Mouse (Mus musculus) MEL (cell line): Measurements from ENCODE around the gene Calm3. TPM values are rescaled to one million over a fixed set of nuclear protein-coding genes. Genes with fewer than 3 reads are reported as not detected.
A peak's percentile ranks its signal among the peaks of the same experiment; 100 is the strongest.

ENCODE experiments used
- DNase-seq: peaks from one replicate; pipeline ENCODE4 v3.0.0; 2011; ENCODE audit warnings: low read depth, low spot score
- H3K27ac ChIP-seq: 2 replicates; pipeline ENCODE4 v1.5.1; 2012; ENCODE audit warnings: low read depth, mild to moderate bottlenecking, control low read depth, low read length, moderate library complexity; ENCODE audit not compliant: control insufficient read depth
- H3K27me3 ChIP-seq, 2 experiments: fragments of 150-350 bp in 1 of 2; sonication (generic) in 1 of 2; 2 replicates each; pipeline ENCODE4 v1.6.1; 2012; ENCODE audit warnings: low read length in 2 of 2, mild to moderate bottlenecking in 2 of 2, improper control_type of control experiment in 1 of 2, moderate library complexity in 1 of 2; ENCODE audit not compliant: insufficient read depth in 2 of 2, control insufficient read depth in 1 of 2
- H3K36me3 ChIP-seq, 2 experiments: 2 replicates each; pipeline ENCODE4 v1.6.1; 2012 to 2014; ENCODE audit warnings: low read length in 2 of 2, improper control_type of control experiment in 1 of 2, inconsistent platforms in 1 of 2, mild to moderate bottlenecking in 1 of 2; ENCODE audit not compliant: insufficient read depth in 2 of 2, control insufficient read depth in 1 of 2
- H3K4me1 ChIP-seq, 2 experiments: fragments of 150-350 bp in 1 of 2; sonication (generic) in 1 of 2; 2 replicates each; pipeline ENCODE4 v1.6.1; 2012; ENCODE audit warnings: low read length in 2 of 2, improper control_type of control experiment in 1 of 2, mild to moderate bottlenecking in 1 of 2; ENCODE audit not compliant: insufficient read depth in 2 of 2, control insufficient read depth in 1 of 2
- H3K4me3 ChIP-seq, 2 experiments: fragments of 150-350 bp in 1 of 2; sonication (generic) in 1 of 2; 2 replicates each; pipeline ENCODE4 v1.5.1; 2012; ENCODE audit warnings: low read depth in 2 of 2, low read length in 2 of 2, mild to moderate bottlenecking in 2 of 2, moderate library complexity in 2 of 2, control low read depth in 1 of 2, improper control_type of control experiment in 1 of 2; ENCODE audit not compliant: control insufficient read depth in 1 of 2, insufficient read depth in 1 of 2
- H3K79me2 ChIP-seq: 2 replicates; pipeline ENCODE4 v1.6.1; 2012; ENCODE audit warnings: mild to moderate bottlenecking, low read length, moderate library complexity; ENCODE audit not compliant: control insufficient read depth, poor library complexity, insufficient read depth
- H3K9ac ChIP-seq: 2 replicates; pipeline ENCODE4 v1.6.1; 2012; ENCODE audit warnings: low read depth, mild to moderate bottlenecking, control low read depth, low read length, moderate library complexity; ENCODE audit not compliant: control insufficient read depth, poor library complexity, severe bottlenecking
- H3K9me3 ChIP-seq: fragments of 150-350 bp; sonication (generic); replicated peaks from 2 replicates; pipeline ENCODE4 v1.6.1; 2012; ENCODE audit warnings: mild to moderate bottlenecking, low read length, improper control_type of control experiment, moderate library complexity; ENCODE audit not compliant: insufficient read depth
- BHLHE40 ChIP-seq: IDR thresholded peaks from 2 replicates; pipeline ENCODE4 v1.6.1; 2012; ENCODE audit warnings: low read depth, mild to moderate bottlenecking, inconsistent platforms, low read length, improper control_type of control experiment, borderline replicate concordance
- CTCF ChIP-seq, 3 experiments: IDR thresholded peaks in 2 of 3; conservative IDR thresholded peaks in 1 of 3; 2 replicates each; pipeline ENCODE4 v1.5.1; 2011 to 2012; ENCODE audit warnings: low read length in 3 of 3, low read depth in 2 of 3, mild to moderate bottlenecking in 2 of 3, improper control_type of control experiment in 1 of 3, inconsistent platforms in 1 of 3, mixed read lengths in 1 of 3, moderate library complexity in 1 of 3; ENCODE audit not compliant: control insufficient read depth in 1 of 3, insufficient read depth in 1 of 3, poor library complexity in 1 of 3, severe bottlenecking in 1 of 3
- E2F4 ChIP-seq: IDR thresholded peaks from 2 replicates; pipeline ENCODE4 v1.6.1; 2011; ENCODE audit warnings: low read depth, low read length, improper control_type of control experiment, borderline replicate concordance
- EP300 ChIP-seq, 2 experiments: IDR thresholded peaks; 2 replicates each; pipeline ENCODE4 v1.6.1; 2011; ENCODE audit warnings: improper control_type of control experiment in 2 of 2, low read length in 2 of 2, low read depth in 1 of 2, mild to moderate bottlenecking in 1 of 2
- GABPA ChIP-seq: IDR thresholded peaks from 2 replicates; pipeline ENCODE4 v1.6.1; 2012; ENCODE audit warnings: low read depth, mild to moderate bottlenecking, inconsistent platforms, low read length, improper control_type of control experiment, moderate library complexity
- GATA1 ChIP-seq: IDR thresholded peaks from 2 replicates; pipeline ENCODE4 v1.6.1; 2011; ENCODE audit warnings: low read depth, low read length, improper control_type of control experiment
- HCFC1 ChIP-seq: IDR thresholded peaks from 2 replicates; pipeline ENCODE4 v1.6.1; 2012; ENCODE audit warnings: low read depth, mild to moderate bottlenecking, inconsistent platforms, low read length, improper control_type of control experiment, moderate library complexity
- JUND ChIP-seq: IDR thresholded peaks from 2 replicates; pipeline ENCODE4 v1.6.1; 2011; ENCODE audit warnings: low read depth, mild to moderate bottlenecking, improper control_type of control experiment, low read length
- KAT2A ChIP-seq: conservative IDR thresholded peaks from 2 replicates; pipeline ENCODE4 v1.6.1; 2012; ENCODE audit warnings: low read depth, low read length, improper control_type of control experiment, inconsistent platforms
- MAFK ChIP-seq: IDR thresholded peaks from 2 replicates; pipeline ENCODE4 v1.6.1; 2011; ENCODE audit warnings: low read depth, mild to moderate bottlenecking, low read length, improper control_type of control experiment, borderline replicate concordance
- MAX ChIP-seq: IDR thresholded peaks from 2 replicates; pipeline ENCODE4 v1.6.1; 2011; ENCODE audit warnings: low read length, improper control_type of control experiment
- MAZ ChIP-seq: IDR thresholded peaks from 2 replicates; pipeline ENCODE4 v1.6.1; 2012; ENCODE audit warnings: low read depth, mild to moderate bottlenecking, inconsistent platforms, low read length, improper control_type of control experiment
- MEF2A ChIP-seq: IDR thresholded peaks from 2 replicates; pipeline ENCODE4 v1.6.1; 2014; ENCODE audit warnings: low read depth, mild to moderate bottlenecking, inconsistent platforms, low read length, improper control_type of control experiment; ENCODE audit not compliant: poor library complexity, insufficient replicate concordance, severe bottlenecking; ENCODE audit errors: extremely low read depth
- MXI1 ChIP-seq: IDR thresholded peaks from 2 replicates; pipeline ENCODE4 v1.6.1; 2011; ENCODE audit warnings: mild to moderate bottlenecking, low read depth, low read length, improper control_type of control experiment
- NELFE ChIP-seq: IDR thresholded peaks from 2 replicates; pipeline ENCODE4 v1.6.1; 2011; ENCODE audit warnings: low read depth, low read length, improper control_type of control experiment
- POLR2A ChIP-seq, 2 experiments: IDR thresholded peaks; 2 replicates each; pipeline ENCODE4 v1.6.1; 2011 to 2012; ENCODE audit warnings: low read length in 2 of 2, mild to moderate bottlenecking in 2 of 2, control low read depth in 1 of 2, improper control_type of control experiment in 1 of 2, low read depth in 1 of 2, moderate library complexity in 1 of 2; ENCODE audit not compliant: control insufficient read depth in 1 of 2, insufficient read depth in 1 of 2, poor library complexity in 1 of 2
- POLR2AphosphoS2 ChIP-seq: IDR thresholded peaks from 2 replicates; pipeline ENCODE4 v1.6.1; 2011; ENCODE audit warnings: low read length, improper control_type of control experiment
- RAD21 ChIP-seq: IDR thresholded peaks from 2 replicates; pipeline ENCODE4 v1.6.1; 2011; ENCODE audit warnings: mild to moderate bottlenecking, low read depth, low read length, improper control_type of control experiment
- RCOR1 ChIP-seq: IDR thresholded peaks from 2 replicates; pipeline ENCODE4 v1.6.1; 2012; ENCODE audit warnings: low read depth, mild to moderate bottlenecking, inconsistent platforms, low read length, improper control_type of control experiment
- SIN3A ChIP-seq: IDR thresholded peaks from 2 replicates; pipeline ENCODE4 v1.6.1; 2012; ENCODE audit warnings: low read length, improper control_type of control experiment, inconsistent platforms
- TBP ChIP-seq: IDR thresholded peaks from 2 replicates; pipeline ENCODE4 v1.8.0; 2011; ENCODE audit warnings: low read depth, low read length, improper control_type of control experiment
- TCF12 ChIP-seq: IDR thresholded peaks from 2 replicates; pipeline ENCODE4 v1.6.1; 2014; ENCODE audit warnings: low read depth, mild to moderate bottlenecking, inconsistent platforms, low read length, improper control_type of control experiment, moderate library complexity
- USF1 ChIP-seq: IDR thresholded peaks from 2 replicates; pipeline ENCODE4 v1.6.1; 2014; ENCODE audit warnings: low read depth, mild to moderate bottlenecking, inconsistent platforms, low read length, improper control_type of control experiment, moderate library complexity
- USF2 ChIP-seq, 2 experiments: IDR thresholded peaks; 2 replicates each; pipeline ENCODE4 v1.6.1; 2011 to 2012; ENCODE audit warnings: improper control_type of control experiment in 2 of 2, low read length in 2 of 2, borderline replicate concordance in 1 of 2, inconsistent platforms in 1 of 2, low read depth in 1 of 2, mild to moderate bottlenecking in 1 of 2; ENCODE audit not compliant: insufficient read depth in 1 of 2
- ZC3H11A ChIP-seq: IDR thresholded peaks from 2 replicates; pipeline ENCODE4 v1.6.1; 2012; ENCODE audit warnings: low read depth, mild to moderate bottlenecking, inconsistent platforms, low read length, improper control_type of control experiment
- ZKSCAN1 ChIP-seq: IDR thresholded peaks from 2 replicates; pipeline ENCODE4 v1.6.1; 2012; ENCODE audit warnings: low read depth, mild to moderate bottlenecking, inconsistent platforms, low read length, improper control_type of control experiment, moderate library complexity
- ZMIZ1 ChIP-seq: IDR thresholded peaks from 2 replicates; pipeline ENCODE4 v1.6.1; 2012; ENCODE audit warnings: low read depth, mild to moderate bottlenecking, inconsistent platforms, low read length, improper control_type of control experiment, moderate library complexity
- ZNF384 ChIP-seq: IDR thresholded peaks from 2 replicates; pipeline ENCODE4 v1.6.1; 2012; ENCODE audit warnings: low read depth, mild to moderate bottlenecking, inconsistent platforms, low read length, improper control_type of control experiment
- polyA plus RNA-seq, 2 experiments: library from polyadenylated mRNA; stranded (reverse) in 1 of 2; unstranded in 1 of 2; fragments of >175 nt in 1 of 2; fragments of >200 nt in 1 of 2; gene quantifications; 2 replicates each; pipeline versions ENCODE4 v1.2.1 to v1.2.4; 2012; ENCODE audit warnings: low replicate concordance in 2 of 2, low read depth in 1 of 2; ENCODE audit not compliant: insufficient read length in 2 of 2, insufficient read depth in 1 of 2, missing spikeins in 1 of 2
- total RNA-seq: library from RNA; depleted of rRNA; stranded (reverse); fragments of 300-350 nt; gene quantifications from 2 replicates; pipeline ENCODE4 v1.2.3, GENCODE M21; 2012

Gene Calm3
- total and polyA plus RNA-seq, 3 experiments = 482 to 1,030 (median 515) TPM

DNA sequence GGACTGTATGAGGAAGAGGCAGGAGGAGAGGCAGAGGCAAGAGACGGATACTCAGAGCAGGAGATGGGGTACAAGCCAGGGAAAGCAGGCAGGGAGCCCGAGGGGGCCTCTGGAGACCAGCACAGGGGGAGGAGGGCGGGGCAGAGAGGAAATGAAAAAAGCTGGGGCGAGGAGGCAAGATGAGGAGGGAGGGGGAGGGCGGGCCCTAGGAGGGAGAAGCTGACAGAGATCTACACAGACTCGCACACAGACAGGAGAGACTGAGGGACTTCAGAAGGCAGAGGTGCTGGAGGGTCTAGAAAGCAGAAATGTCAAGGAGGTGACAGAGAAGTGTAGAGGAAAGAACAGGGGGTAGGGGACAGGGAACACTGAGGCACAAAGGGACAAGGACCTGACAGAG is 17.6 kb downstream of the Calm3 start, which contains the start of gene Ptgir:
TSS of gene Ptgir (plus strand) at position 210 of the 400 bp plus-strand sequence.
- TF ChIP-seq SIN3A (peak; percentile 56; the same call in 1 of the 2 replicates), MAZ (peak; percentile 88), JUND (no peak), HCFC1 (peak; percentile 37; the same call in 1 of the 2 replicates), USF2 (IDR thresholded peaks at IDR 0.05; ENCODE audit: borderline replicate concordance in 1 of 2, insufficient read depth in 1 of 2, low read depth in 1 of 2, low read length in 2 of 2) (no peak), MAFK (no peak), MXI1 (no peak; the same call in 1 of the 2 replicates), MAX (no peak), POLR2AphosphoS2 (peak; percentile 63; the same call in 1 of the 2 replicates), TCF12 (peak; percentile 38; the same call in 1 of the 2 replicates), GABPA (no peak), ZMIZ1 (no peak), RAD21 (no peak), ZNF384 (peak; percentile 54; the same call in 1 of the 2 replicates), E2F4 (no peak), RCOR1 (no peak), USF1 (no peak), NELFE (peak; percentile 61), TBP (peak; percentile 62), MEF2A (no peak), GATA1 (no peak), ZKSCAN1 (no peak), BHLHE40 (no peak), ZC3H11A (no peak), CTCF (IDR thresholded peaks at IDR 0.05 in 2 of 3, conservative IDR thresholded peaks at IDR 0.05 in 1 of 3; ENCODE audit: control insufficient read depth in 1 of 3, insufficient read depth in 1 of 3, low read depth in 2 of 3, low read length in 3 of 3, poor library complexity in 1 of 3, severe bottlenecking in 1 of 3) (no peak), KAT2A (no peak), POLR2A (IDR thresholded peaks at IDR 0.05; ENCODE audit: control insufficient read depth in 1 of 2, insufficient read depth in 1 of 2, low read depth in 1 of 2, low read length in 2 of 2, poor library complexity in 1 of 2) (peak in 1 of 2 experiments; percentile 72; a peak in 2 of 4 replicates), EP300 (IDR thresholded peaks at IDR 0.05; ENCODE audit: low read depth in 1 of 2, low read length in 2 of 2) (no peak)
- Histone ChIP-seq H3K4me1 (peaks cover 6 to 47% of the 10 kb centered on the region in 2 experiments), H3K79me2 (peaks cover 27% of the 10 kb centered on the region), H3K4me3 (peak within 1 kb of the TSS; percentile 57 to 70), H3K27ac (peak within 1 kb of the TSS; percentile 61), H3K9ac (peak within 1 kb of the TSS; percentile 74), H3K36me3 (peaks cover 0 to 34% of the 10 kb centered on the region in 2 experiments), H3K9me3 (no peaks in the 10 kb centered on the region), H3K27me3 (no peaks in the 10 kb centered on the region)
- peak; percentile 87 for DNase-seq
